Mouse (Mus musculus) left cerebral cortex, postnatal 14 days (tissue): ENCODE data around the gene Clcn7. TPM values are rescaled to one million over a fixed set of nuclear protein-coding genes. Genes with fewer than 3 reads are reported as not detected.

Source experiments
- DNase-seq, 2 experiments: peaks; one replicate each; pipeline ENCODE4 v3.0.0; 2021 to 2022; ENCODE audit warnings: low spot score in 2 of 2, mixed read lengths in 1 of 2
- intact Hi-C: fragments of 180-260 bp; cut with DNase I; formaldehyde crosslinking; loops from one replicate; pipeline ENCODE4 v1.15.1; 2025
- long read RNA-seq, 2 experiments: library from polyadenylated mRNA; stranded (forward); transcript quantifications; one replicate each; pipeline ENCODE4 v2.0.0; 2021
- total RNA-seq, 2 experiments: library from RNA; stranded (reverse); gene quantifications; 2 replicates each; pipeline ENCODE4 v1.2.3; 2021

The Clcn7 gene
- total RNA-seq: 10 to 100 TPM; 49.7 to 52.2 TPM
- long read RNA-seq, experiment 1, full-length matches to known transcripts: 11 of 28 reads
- long read RNA-seq, experiment 1, partial matches to known transcripts: 7 of 28 reads
- long read RNA-seq, experiment 1, other reads (novel, unspliced or antisense): 10 of 28 reads
- long read RNA-seq, experiment 2, full-length matches to known transcripts: 20 of 47 reads
- long read RNA-seq, experiment 2, partial matches to known transcripts: 20 of 47 reads
- long read RNA-seq, experiment 2, other reads (novel, unspliced or antisense): 7 of 47 reads

DNA sequence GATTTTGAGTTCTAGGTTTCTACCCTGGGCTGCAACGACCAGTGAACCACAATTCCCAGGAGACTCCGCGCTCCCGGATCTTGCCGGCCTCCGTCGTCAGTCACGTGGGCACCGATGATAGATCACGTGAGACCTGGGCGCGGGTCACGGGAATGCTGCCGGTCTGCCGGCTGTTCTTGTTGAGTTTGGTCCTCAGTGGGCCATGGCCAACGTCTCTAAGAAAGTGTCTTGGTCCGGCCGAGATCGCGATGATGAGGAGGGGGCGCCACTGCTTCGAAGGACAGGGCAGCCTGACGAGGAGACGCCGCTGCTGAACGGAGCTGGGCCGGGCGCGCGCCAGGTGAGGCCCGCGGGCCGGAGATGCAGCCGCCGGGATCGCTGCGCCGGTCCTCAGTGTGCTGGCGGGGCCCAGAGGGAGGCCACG is at the start of gene Clcn7:
Clcn7 (plus strand) TSS at position 117 of the 424 bp plus-strand sequence.
- intact Hi-C loops: no loop called here

DNA sequence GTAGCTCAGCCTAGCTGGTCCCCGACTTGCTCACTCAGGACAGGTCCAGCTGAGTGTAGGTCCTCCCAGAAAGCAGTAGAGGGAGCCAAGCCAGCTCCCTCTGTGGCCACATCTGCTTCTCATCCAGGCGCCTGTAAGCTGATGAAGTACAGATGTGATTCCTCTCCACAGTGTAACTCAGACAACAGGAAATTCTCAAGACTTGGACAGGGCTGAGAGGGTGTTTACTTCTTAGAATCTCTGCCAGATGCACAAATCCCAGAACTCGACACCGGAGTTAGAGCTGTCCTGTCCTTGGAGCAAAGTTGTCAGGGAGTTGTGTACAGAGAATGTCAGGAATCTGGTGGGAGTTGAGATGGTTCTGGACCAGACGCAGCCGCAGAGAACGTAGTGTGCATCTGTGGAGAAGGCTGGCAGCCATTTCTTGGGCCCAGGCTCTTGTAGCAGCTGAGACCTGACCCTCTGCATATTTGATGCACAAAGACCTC is 49.7 kb upstream of the Clcn7 start, which contains the start of gene Tmem204:
Tmem204 (minus strand) TSS at position 148 of the 488 bp plus-strand sequence.
- peak; percentile 18 to 34 for DNase-seq
- intact Hi-C loops: no loop called here

More for the DNA sequence above, at the start of gene Clcn7:
- peak; percentile 94 to 97 for DNase-seq

DNA sequence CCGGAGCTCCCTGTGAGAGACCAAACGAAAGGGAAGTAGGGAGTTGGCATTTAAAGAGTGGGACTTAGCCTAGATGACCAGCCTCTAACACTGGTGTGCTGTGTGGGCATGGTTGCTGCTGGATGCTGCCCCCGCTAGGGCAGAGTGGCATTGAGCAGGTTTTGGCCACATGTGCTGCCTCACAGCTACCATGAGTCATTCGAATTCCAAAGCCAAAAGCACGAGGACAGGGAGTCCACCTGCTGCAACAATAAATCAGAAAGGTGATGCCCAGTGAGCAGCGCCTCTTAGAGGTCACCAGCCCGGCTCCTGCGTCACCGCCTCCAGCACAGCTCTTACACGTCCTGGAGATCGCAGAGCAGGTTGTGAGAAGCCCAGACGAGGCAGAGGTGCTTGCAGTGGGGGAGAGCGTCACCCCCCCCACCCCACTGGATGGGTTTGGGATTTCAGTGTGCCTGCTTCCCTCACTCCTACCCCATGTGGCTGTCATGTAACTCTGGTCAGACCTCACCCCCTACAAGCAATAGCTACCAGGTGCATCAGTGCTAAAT is 48.3 kb upstream of the Clcn7 start:
- DNase-seq: no peak
- intact Hi-C loops: no loop called here

DNA sequence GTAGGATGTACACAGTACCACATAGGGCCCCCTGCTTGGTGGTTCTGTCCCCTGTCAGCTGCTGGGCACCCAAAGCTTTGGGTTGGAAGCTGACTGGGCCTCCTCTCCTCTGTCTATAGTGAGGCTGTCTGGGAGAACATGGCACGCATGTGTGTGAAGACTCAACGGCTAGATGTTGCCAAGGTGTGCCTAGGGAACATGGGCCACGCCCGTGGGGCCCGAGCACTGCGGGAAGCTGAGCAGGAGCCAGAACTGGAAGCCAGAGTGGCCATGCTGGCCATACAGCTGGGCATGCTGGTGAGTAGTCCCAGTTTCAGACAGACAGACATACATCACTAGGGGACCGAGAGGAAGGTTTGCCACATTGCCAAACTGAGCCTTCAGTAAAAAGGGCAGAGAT is 46.5 kb upstream of the Clcn7 start:
- intact Hi-C loops: no loop called here
- DNase-seq: no peak

DNA sequence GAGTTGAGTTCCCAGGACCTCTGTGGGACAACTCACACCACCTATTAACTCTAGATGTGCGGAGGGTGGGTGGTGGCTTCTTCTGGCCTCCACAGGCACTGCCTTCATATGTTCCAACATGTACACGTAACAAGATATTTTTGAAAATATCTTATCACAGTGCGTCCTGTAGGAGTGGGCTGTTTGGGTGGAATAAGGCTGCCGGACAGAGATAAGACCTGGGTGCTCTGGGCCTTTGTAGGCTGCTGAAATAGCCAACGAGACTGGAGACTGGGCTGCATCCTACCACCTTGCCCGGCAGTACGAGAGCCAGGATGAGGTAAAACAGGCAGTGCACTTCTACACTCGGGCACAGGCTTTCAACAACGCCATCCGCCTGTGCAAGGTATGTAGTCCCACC is 44.0 kb upstream of the Clcn7 start:
- no peak for DNase-seq
- intact Hi-C loops: no loop called here

DNA sequence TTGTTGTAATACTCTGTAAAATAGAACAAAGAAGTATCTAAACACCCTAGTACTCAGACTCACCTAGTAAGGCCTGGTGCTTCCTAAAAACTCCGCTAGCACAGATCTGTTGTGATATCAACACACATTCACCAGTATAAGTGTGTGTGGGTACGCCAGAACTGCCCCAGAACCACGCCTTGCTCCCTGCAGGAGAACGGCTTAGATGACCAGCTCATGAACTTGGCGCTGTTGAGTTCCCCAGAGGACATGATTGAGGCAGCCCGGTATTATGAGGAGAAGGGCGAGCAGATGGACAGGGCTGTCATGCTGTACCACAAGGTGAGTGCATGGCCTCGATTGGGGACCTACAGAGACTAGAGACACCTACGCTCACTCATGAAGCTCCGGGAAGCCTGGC is 42.7 kb upstream of the Clcn7 start:
- intact Hi-C loops: no loop called here
- no peak for DNase-seq

DNA sequence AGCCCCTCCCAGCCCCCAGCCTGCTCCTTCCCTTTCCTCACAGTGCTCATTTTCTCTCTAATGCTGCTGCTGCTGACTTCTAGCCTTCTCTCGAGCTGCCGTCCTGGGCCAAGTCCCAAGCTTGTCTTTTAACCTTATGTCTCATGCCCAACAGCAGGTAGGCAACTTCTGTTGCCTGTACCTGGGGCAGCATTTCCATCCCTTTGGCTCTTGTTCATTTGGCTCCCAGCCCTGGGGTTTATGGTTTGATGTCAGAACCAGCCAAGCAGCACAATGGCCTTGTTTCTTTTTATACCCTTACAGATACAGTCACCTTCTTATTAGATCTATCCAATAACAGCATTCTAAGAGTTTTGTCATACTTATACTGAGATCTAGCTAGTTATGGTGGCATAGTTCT is 37.0 kb upstream of the Clcn7 start:
- DNase-seq: no peak
- intact Hi-C loops: no loop called here

DNA sequence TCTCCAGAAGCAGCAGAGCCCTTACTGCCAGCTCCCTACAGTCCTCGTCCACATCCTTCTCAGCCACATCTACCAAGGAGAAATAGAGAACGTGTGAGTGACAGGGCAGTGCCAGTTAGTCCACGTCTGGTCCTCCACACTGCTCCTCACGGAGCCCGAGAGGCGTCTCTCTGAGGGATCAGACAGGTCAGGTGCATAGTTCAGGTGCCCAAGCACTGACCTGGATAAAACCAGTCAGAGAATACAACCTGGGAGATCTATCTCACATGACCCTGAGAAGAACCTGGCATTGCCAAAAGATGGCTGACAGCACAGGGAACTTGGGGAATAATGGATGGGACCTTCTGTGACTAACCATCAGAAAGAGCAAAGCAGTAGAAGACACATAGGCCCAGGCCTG is 33.1 kb upstream of the Clcn7 start:
- intact Hi-C loops: no loop called here
- DNase-seq: no peak

DNA sequence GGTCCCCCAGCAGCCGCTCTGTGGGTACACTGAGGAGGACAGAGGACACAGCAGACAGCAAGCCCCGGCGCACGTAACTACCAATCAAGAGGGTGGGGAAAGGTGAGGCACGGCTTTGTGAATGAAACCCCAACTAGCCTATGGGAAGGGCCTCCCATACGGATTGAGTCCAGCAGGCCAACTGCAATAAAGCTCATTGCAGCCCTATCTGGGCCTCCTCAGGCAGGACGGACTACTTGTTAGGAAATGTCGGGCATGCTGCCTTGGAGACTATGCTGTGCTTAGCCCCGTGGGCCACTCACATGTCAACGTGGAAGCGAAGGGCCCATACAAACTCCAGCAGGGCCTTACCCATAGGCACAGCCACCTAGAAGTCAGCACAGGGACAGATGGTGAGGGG is 31.9 kb upstream of the Clcn7 start:
- intact Hi-C loops: no loop called here
- DNase-seq: no peak

DNA sequence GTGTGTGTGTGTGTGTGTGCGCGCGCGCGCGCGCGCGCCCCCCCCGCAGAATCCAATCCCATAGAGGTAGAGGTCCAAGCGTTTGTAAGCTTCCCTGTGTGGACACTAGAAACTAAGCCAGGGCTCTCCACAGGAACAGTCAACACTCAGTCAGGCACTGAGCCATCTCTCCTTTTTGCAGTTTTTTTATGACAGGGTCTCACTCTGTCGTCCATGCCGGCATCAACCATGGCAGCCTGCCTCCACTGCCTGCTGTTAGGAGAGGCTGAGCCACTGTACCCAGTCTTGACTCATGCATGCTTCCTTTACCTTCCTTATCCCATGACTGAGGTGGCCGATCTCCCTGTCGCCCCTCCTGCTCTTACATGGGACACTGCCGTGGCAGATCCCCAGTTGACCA is 25.4 kb upstream of the Clcn7 start:
- intact Hi-C loops: no loop called here

DNA sequence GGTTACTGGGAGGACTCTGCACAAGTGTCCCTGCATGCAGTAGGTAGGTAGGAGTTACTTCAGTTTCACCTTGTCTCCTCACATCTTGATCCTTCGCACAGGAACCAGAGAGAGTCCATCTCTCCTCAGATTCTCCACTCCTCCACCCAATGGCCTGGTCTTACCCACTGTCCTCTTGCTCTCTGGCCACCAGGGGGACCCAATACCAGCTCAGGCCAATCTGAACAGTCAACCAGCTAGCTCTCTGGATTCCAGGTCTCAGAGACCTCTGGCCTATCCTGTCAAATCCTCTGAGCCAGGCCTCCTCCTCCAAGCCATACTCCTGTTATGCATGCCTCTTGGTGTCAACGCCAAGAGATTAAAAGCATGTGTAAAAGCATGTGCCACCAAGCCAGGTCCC is 23.6 kb upstream of the Clcn7 start:
- intact Hi-C loops: no loop called here
- DNase-seq: no peak

More for the DNA sequence above, 25.4 kb upstream of the Clcn7 start:
- no peak for DNase-seq

DNA sequence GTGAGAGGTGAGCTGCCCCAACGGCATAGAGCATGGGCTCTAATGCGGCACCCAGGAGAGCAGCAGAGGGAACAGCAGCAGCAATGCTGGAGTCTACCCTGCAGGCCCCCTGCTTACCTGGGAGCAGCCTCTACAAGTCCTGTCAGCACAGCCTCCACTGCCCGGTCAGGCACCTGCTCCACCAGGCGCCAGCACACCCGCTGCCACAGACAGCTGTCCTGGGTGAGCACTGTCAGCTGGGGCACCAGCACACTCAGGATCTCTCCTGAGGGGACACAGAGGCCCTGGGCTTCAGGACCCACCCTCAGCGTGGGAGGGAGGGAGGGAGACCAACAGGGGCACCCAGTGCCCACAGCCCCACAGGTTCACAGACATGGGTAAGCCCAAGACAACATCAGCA is 22.6 kb upstream of the Clcn7 start:
- intact Hi-C loops: no loop called here
- no peak for DNase-seq

DNA sequence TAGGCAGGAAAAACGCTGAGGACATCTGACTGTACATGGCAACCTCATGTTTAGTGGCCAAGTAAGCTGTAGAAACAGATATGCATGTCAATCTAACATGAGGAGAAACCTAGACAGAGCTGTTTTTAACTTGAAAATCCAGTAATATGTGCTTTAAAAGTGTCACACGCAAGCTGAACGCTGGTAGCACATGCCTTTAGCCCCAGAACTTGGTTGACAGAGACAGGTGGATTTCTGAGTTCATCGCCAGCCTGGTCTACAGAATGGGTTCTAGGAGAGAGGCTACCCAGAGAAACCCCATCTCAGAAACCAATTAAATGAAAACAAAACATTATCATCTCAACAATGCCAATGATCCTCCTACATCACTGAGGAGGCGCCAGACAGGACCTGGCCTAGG is 22.0 kb upstream of the Clcn7 start:
- intact Hi-C loops: no loop called here
- DNase-seq: no peak

DNA sequence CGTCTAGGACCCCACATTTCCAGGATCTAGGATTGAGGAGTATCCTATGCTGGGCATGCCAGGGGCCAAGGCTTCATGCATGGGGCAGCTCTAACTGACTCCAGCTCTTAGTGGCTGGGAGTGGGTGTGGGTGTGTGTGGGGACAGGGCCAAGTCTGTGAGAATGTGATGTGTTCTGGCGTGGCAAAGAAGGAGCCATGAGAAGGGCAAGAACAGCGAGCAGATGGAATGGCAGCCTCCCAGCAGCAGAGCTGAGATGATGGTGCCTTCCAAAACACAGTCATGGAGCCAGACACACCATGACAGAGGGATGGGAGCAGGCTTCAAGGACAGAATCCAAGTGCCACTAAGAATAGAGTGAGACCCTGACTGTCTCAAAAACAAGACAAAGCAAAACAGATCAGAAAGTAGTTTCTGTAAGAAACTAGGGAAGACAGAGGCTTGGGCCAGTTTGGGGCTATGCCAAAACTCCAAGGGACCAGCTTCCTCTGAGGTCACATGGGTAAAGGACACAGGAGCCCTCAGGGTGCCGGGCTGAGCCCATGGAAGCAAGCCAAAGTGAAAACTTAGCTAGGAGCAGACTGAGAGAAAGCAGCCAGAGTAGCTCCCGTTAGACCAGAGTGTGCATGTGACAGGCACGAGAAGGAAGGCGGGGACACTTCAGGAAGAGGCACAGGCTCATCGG is 21.3 kb upstream of the Clcn7 start:
- DNase-seq: peak; percentile 40 to 75
- intact Hi-C loops: no loop called here

DNA sequence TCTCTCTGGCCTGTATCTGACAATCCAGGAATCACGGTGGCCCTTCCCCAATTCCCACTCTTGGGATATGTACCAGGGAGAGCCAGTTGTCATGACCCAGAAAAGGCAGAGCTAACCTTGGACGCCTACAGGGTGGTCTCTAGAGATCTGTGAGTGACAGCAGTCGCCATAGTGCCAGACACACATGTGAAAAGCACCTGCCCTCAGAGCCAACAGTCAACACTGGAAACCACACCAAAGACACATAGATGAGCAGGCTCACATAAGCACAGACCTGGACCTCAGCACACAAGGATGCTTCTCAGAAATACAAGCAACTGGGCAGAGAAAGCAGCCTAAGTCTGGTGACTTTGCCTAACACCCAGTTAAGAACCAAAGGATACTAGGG is 20.8 kb upstream of the Clcn7 start:
- DNase-seq: no peak
- intact Hi-C loops: no loop called here

DNA sequence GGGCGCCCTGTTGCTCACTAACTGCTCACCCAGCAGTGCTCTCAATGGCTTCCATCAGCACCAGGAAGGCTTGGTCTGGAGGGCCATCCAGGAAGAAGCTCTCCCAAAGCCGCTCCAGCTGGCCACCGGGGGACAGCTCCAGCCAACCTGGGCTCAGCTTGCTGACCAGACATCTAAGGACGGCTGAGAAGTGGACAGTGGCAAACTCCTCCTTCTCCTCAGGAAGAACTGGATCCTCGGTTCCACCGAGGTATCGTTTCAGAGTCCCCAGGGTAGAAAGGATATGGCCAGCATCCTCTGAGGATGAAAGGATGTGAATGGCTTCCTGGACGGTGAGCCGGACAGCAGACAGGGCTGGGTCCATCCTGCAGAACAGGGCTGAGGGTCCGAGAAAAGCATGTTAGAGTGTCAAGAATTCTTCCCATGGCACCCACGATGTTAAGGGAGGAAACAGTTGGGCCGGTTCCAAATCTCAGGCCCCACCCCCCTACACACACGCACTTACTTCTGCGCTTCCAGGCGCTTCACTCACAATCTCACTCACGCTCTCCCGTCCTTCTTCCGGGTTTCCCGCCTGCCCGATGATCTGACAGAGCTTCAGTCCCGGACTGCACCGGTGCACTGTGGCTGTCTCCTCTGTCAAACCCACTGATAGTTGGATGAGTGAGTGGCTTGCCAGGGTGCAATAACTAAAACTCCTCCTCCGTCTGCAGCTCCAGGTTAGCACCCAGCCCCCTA is 18.1 kb upstream of the Clcn7 start:
- intact Hi-C loops: loop anchor here (5.0 kb wide), 1 partner anchor 67 kb away; the partner anchor contains the start of gene BC003965

DNA sequence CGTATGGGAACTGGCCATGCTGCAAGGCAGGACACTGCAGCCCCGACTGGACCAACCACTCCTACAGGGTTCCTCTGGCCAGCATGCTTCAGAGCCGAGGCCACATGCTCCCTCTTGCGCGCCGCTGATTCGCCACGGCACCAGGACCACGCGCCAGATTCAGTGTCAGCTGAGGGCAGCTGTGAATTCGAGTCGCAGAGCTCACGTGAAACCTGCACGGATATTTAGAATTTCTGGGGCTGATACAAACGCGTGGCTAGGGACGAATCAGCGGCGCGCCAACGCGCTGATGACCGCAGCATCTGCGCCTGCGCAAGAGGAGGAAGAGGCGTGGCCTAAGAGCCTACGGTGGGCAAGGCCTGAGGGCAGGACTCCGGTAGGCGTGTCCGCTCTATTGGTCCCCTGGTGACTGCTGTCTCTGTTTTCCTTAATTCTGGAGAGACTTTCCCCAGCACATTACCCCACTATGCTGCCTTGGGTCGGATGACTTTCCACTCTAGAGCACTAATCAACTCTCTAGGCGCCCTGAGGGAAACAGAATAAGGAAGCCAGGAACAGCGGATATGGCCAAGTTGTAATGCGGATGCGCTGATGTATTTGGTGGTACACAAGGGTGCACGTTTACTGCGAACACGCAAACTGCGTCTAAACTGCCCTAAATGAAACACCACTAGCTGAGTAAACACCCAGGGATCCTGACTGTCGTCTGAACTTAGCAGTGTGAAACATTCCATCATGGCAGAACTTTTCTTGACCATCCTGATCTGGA is 17.3 kb upstream of the Clcn7 start, which contains the start of gene Telo2:
Telo2 (minus strand) TSS at position 304 of the 769 bp plus-strand sequence.
- intact Hi-C loops: loop anchor here (5.0 kb wide), 1 partner anchor 66 kb away; the partner anchor contains the start of gene BC003965
- DNase-seq: peak; percentile 93 to 94

More for the DNA sequence above, 18.1 kb upstream of the Clcn7 start:
- DNase-seq: peak in 1 of 2 experiments; percentile 19

DNA sequence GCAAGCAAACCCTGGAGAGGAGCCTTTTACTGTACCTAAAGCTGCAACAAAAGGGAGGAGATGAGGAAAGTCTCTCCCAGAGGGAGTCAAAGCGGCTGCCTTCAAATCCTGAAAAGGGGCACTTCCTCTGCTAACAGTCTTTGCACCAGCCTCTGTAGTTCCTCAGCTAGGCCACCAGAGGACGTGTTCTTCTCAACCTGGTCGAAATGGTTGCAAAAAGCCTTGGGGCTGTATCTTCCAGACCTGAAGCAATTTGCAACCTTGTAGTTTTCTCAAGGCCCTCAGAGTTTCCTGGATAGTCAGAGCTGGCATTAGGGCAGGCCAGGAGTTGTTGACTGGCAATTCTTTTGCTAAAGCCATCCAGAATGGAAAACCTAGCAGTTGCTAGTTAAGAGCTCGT is 15.9 kb upstream of the Clcn7 start:
- intact Hi-C loops: loop anchor here (5.0 kb wide), 1 partner anchor 65 kb away; the partner anchor contains the start of gene BC003965
- DNase-seq: peak in 1 of 2 experiments; percentile 26

DNA sequence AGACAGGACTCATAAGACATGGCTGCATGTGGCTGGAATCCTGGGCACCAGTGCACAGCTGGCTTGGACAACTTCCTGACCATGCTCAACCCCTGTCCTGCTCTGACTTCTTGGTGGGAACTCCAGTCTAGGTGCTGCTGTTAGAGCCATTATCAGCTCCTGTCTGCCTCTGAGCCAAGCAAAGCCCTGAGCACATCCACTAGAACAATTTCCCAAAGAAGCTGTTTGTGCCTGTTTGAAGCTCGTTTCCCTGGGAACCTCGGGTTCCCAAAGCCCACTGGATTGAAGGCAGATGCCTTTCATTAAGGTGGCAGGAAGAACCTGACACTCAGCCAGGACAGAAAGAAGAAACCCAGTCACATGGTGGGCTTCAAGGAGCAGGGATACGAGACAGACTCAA is 12.8 kb upstream of the Clcn7 start, which contains the start of gene Ptx4:
Ptx4 (plus strand) TSS at position 355 of the 400 bp plus-strand sequence.
- intact Hi-C loops: no loop called here
- peak in 1 of 2 experiments; percentile 54 for DNase-seq
